In genomic region chr1:143776446-143777411, GRCm38 (mm10) we compare ENCODE assay signal across 7 mouse cellular contexts. TPM values are rescaled to one million over a fixed set of nuclear protein-coding genes. Genes with fewer than 3 reads are reported as not detected.
DNase-seq lines count a peak whose midpoint lies in the region; ATAC-seq lines count a peak whose summit lies in the region.

TSS of gene Trove2 (minus strand) at chr1:143777068.
TSS of gene Uchl5 (plus strand) at chr1:143777272.

- peaks cover 8% of the 10 kb centered on the region; the same call in 1 of the 2 replicates for H3K36me3 ChIP-seq in embryonic facial prominence, embryonic 10.5 days (replicated peaks)
- peaks cover 6% of the 10 kb centered on the region; the same call in 1 of the 2 replicates for H3K36me3 ChIP-seq in limb, embryonic 10.5 days
- H3K36me3 ChIP-seq in midbrain, embryonic 13.5 days: peaks cover 2% of the 10 kb centered on the region; the same call in 1 of the 2 replicates

- H3K9me3 ChIP-seq in embryonic facial prominence, embryonic 10.5 days: no peaks in the 10 kb centered on the region
- no peaks in the 10 kb centered on the region for H3K9me3 ChIP-seq in limb, embryonic 10.5 days (replicated peaks)
- H3K9me3 ChIP-seq in midbrain, embryonic 13.5 days: no peaks in the 10 kb centered on the region

- ATAC-seq in granulocyte monocyte progenitor cell, adult 5-6 weeks (replicated peaks; ENCODE audit: poor library complexity, severe bottlenecking): peak; percentile 85
- peak; percentile 98 for ATAC-seq in midbrain, embryonic 13.5 days

- H3K4me3 ChIP-seq in embryonic facial prominence, embryonic 10.5 days: peak within 1 kb of the TSS; percentile 88
- H3K4me3 ChIP-seq in limb, embryonic 10.5 days: peak within 1 kb of the TSS; percentile 87
- H3K4me3 ChIP-seq in midbrain, embryonic 13.5 days (replicated peaks): peak within 1 kb of the TSS; percentile 83

- H3K9ac ChIP-seq in midbrain, embryonic 13.5 days (replicated peaks): peak within 1 kb of the TSS; percentile 90

- under 1% methylated on average over 84 of the region's 84 CpGs for WGBS in embryonic facial prominence, embryonic 10.5 days
- WGBS in limb, embryonic 10.5 days: under 1% methylated on average over 84 of the region's 84 CpGs
- WGBS in midbrain, embryonic 13.5 days: under 1% methylated on average over 78 of the region's 84 CpGs

- H3K4me1 ChIP-seq in embryonic facial prominence, embryonic 10.5 days: peaks cover 16% of the 10 kb centered on the region
- H3K4me1 ChIP-seq in limb, embryonic 10.5 days: peaks cover 9% of the 10 kb centered on the region
- peaks cover 50% of the 10 kb centered on the region for H3K4me1 ChIP-seq in midbrain, embryonic 13.5 days (replicated peaks)

- H3K4me2 ChIP-seq in midbrain, embryonic 13.5 days (replicated peaks): peak within 1 kb of the TSS; percentile 83

- H3K27me3 ChIP-seq in embryonic facial prominence, embryonic 10.5 days (replicated peaks; ENCODE audit: low read depth, poor library complexity, severe bottlenecking): no peaks in the 10 kb centered on the region
- no peaks in the 10 kb centered on the region for H3K27me3 ChIP-seq in limb, embryonic 10.5 days (ENCODE audit: low read depth, poor library complexity, severe bottlenecking)
- H3K27me3 ChIP-seq in midbrain, embryonic 13.5 days: no peaks in the 10 kb centered on the region

- DNase-seq in adrenal gland, postnatal 10 days: peak; percentile 99
- DNase-seq in embryonic facial prominence, embryonic 10.5 days (ENCODE audit: low spot score): peak; percentile 98
- DNase-seq in kidney, adult 11 months: peak; percentile 96
- peak; percentile 99 for DNase-seq in limb, embryonic 10.5 days (ENCODE audit: low spot score)
- DNase-seq in spleen, adult 12 weeks (ENCODE audit: low spot score): peak; percentile 95

- peak within 1 kb of the TSS; percentile 89 for H3K27ac ChIP-seq in embryonic facial prominence, embryonic 10.5 days (replicated peaks)
- peak within 1 kb of the TSS; percentile 90 for H3K27ac ChIP-seq in limb, embryonic 10.5 days
- H3K27ac ChIP-seq in midbrain, embryonic 13.5 days: peak within 1 kb of the TSS; percentile 76

RNA-seq across cellular contexts. Expression of gene Trove2, which starts in this region (rescaled TPM):
- 10 to 100 TPM in 1 of 2 experiments, 1 to 10 TPM in 1; 8.3 to 10.4 TPM for total RNA-seq in adrenal gland, postnatal 10 days (2021)
- polyA plus RNA-seq in embryonic facial prominence, embryonic 10.5 days (2016; fragmentation: Nextera tagmentation; extraction: Ambion mirVana): 29.6 and 31.6 TPM in 2 replicates
- total RNA-seq in granulocyte monocyte progenitor cell, adult 5-6 weeks (2014; fragmentation: Nextera tagmentation): 1.3 and 1.5 TPM in 2 replicates
- total RNA-seq in granulocyte monocyte progenitor cell, adult 5-6 weeks (2017): 1.3 and 2.1 TPM in 2 replicates
- polyA plus RNA-seq in limb, embryonic 10.5 days (2016; fragmentation: Nextera tagmentation; extraction: Ambion mirVana): 17.3 and 23.6 TPM in 2 replicates
- polyA plus RNA-seq in midbrain, embryonic 13.5 days (2015; fragmentation: Nextera tagmentation; extraction: Ambion mirVana): 46.0 and 51.8 TPM in 2 replicates

RNA-seq across cellular contexts. Expression of gene Uchl5, which starts in this region (rescaled TPM):
- total RNA-seq in adrenal gland, postnatal 10 days (2021): 10 to 100 TPM; 26.6 to 30.3 TPM
- polyA plus RNA-seq in embryonic facial prominence, embryonic 10.5 days (2016; fragmentation: Nextera tagmentation; extraction: Ambion mirVana): 118 and 122 TPM in 2 replicates
- 137 and 152 TPM in 2 replicates for total RNA-seq in granulocyte monocyte progenitor cell, adult 5-6 weeks (2014; fragmentation: Nextera tagmentation)
- 200 and 210 TPM in 2 replicates for total RNA-seq in granulocyte monocyte progenitor cell, adult 5-6 weeks (2017)
- 114 and 116 TPM in 2 replicates for polyA plus RNA-seq in limb, embryonic 10.5 days (2016; fragmentation: Nextera tagmentation; extraction: Ambion mirVana)
- 69.1 and 79.4 TPM in 2 replicates for polyA plus RNA-seq in midbrain, embryonic 13.5 days (2015; fragmentation: Nextera tagmentation; extraction: Ambion mirVana)

Comparison
In these comparisons a context has a peak if more than half of its experiments do, and no peak if none do; other contexts are left out.
1. Peak in every context shown above with its lines: DNase-seq, ATAC-seq, H3K4me3 ChIP-seq and H3K27ac ChIP-seq.
2. RNA of gene Uchl5 (total RNA-seq): 137 to 210 TPM in granulocyte monocyte progenitor cell, adult 5-6 weeks; 26.6 to 30.3 TPM in adrenal gland, postnatal 10 days; every median in the first group is over 4 times any median in the second.